Mouse (Mus musculus) small intestine, adult 2 months (tissue): ENCODE results near the gene Slco3a1. TPM values are rescaled to one million over a fixed set of nuclear protein-coding genes. Genes with fewer than 3 reads are reported as not detected.

Experiments used
- H3K27ac ChIP-seq: fragments of 200-500 bp; 2 replicates; pipeline ENCODE4 v1.5.1; 2012; ENCODE audit warnings: low read depth, low read length, control low read depth, inconsistent platforms; ENCODE audit not compliant: insufficient read depth
- H3K27me3 ChIP-seq: fragments of 200-500 bp; 2 replicates; pipeline ENCODE4 v1.6.1; 2012; ENCODE audit warnings: mild to moderate bottlenecking, moderate library complexity, low read length, inconsistent platforms; ENCODE audit not compliant: control insufficient read depth, insufficient read depth
- H3K36me3 ChIP-seq: fragments of 200-500 bp; 2 replicates; pipeline ENCODE4 v1.6.1; 2012; ENCODE audit warnings: mild to moderate bottlenecking, low read length, control low read depth, inconsistent platforms; ENCODE audit not compliant: control insufficient read depth, insufficient read depth
- H3K4me1 ChIP-seq: fragments of 200-500 bp; 2 replicates; pipeline ENCODE4 v1.6.1; 2012; ENCODE audit warnings: low read length, inconsistent platforms, mixed read lengths; ENCODE audit not compliant: control insufficient read depth, insufficient read depth, insufficient read length
- H3K4me3 ChIP-seq: fragments of 200-500 bp; 2 replicates; pipeline ENCODE4 v1.5.1; 2012; ENCODE audit warnings: low read depth, mild to moderate bottlenecking, control low read depth, inconsistent platforms, low read length, moderate library complexity
- CTCF ChIP-seq: fragments of 200-500 bp; IDR thresholded peaks from 2 replicates; pipeline ENCODE4 v1.5.1; 2012; ENCODE audit warnings: low read depth, mild to moderate bottlenecking, control low read depth, inconsistent platforms, low read length, moderate library complexity, mixed read lengths; ENCODE audit not compliant: insufficient replicate concordance, insufficient read length; ENCODE audit errors: extremely low read depth
- POLR2A ChIP-seq: fragments of 200-500 bp; IDR thresholded peaks from 2 replicates; pipeline ENCODE4 v1.6.1; 2012; ENCODE audit warnings: low read depth, mild to moderate bottlenecking, control low read depth, inconsistent platforms, low read length, moderate library complexity
- WGBS: fragments of 180-500 bp; shearing (Covaris S2); methylation state at CpG from one replicate; pipeline ENCODE4 v1.1.7; 2018; 5-methylcytosine and 5-hydroxymethylcytosine counted together
- polyA plus RNA-seq: library from polyadenylated mRNA; depleted of rRNA; stranded (reverse); fragments of >200 nt; gene quantifications from 2 replicates; pipeline ENCODE4 v1.2.3, GENCODE M21; 2012

The Slco3a1 gene
- polyA plus RNA-seq, 1 experiment: 15.3 TPM

- no peaks in the 10 kb centered on the region for H3K27me3 ChIP-seq
- no peaks in the 10 kb centered on the region for H3K4me1 ChIP-seq
- H3K27ac ChIP-seq: no peak overlapping the region
- WGBS: 56% methylated on average over 2 of the region's 2 CpGs
- TF ChIP-seq CTCF: no peak
- TF ChIP-seq POLR2A: no peak
- no peak overlapping the region for H3K4me3 ChIP-seq
- H3K36me3 ChIP-seq: no peaks in the 10 kb centered on the region
Observed at GRCm38 (mm10) chr7:74451047-74451446, 103.5 kb downstream of the Slco3a1 start.

DNA sequence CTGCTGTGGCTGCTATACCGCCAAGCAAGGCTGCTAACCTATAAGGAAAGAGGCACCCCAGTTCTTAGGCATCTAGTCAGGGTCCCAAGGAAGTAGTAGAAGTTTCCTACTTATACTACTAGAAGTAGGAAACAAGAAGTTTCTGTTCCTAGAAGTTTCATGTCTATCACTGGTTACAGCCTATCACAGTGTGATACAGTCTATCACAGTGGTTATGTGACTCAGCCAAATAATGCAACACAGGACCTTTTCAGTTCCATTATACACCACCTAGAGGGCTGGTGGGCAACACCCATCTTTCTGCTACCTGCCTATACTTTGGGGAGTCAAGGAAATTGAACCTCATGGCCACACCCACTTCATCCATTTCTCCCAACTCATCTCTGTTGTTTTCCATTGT, 104.8 kb downstream of the Slco3a1 start:
- WGBS: 90% methylated on average over 1 of the region's 1 CpGs
- H3K36me3 ChIP-seq: no peaks in the 10 kb centered on the region
- no peak overlapping the region for H3K27ac ChIP-seq
- no peaks in the 10 kb centered on the region for H3K4me1 ChIP-seq
- TF ChIP-seq POLR2A: no peak
- no peak for TF ChIP-seq CTCF
- no peak overlapping the region for H3K4me3 ChIP-seq
- H3K27me3 ChIP-seq: no peaks in the 10 kb centered on the region

- Histone ChIP-seq H3K4me3 (no peak overlapping the region), H3K27ac (no peak overlapping the region), H3K27me3 (no peaks in the 10 kb centered on the region), H3K4me1 (no peaks in the 10 kb centered on the region), H3K36me3 (no peaks in the 10 kb centered on the region)
- TF ChIP-seq POLR2A (no peak), CTCF (no peak)
- 50% methylated on average over 2 of the region's 2 CpGs for WGBS
Observed at GRCm38 (mm10) chr7:74447781-74448180, 106.8 kb downstream of the Slco3a1 start.

GRCm38 (mm10) chr7:74445148-74445547, 109.4 kb downstream of the Slco3a1 start:
- H3K27me3 ChIP-seq: no peaks in the 10 kb centered on the region
- no peak overlapping the region for H3K27ac ChIP-seq
- H3K4me1 ChIP-seq: peaks cover 3% of the 10 kb centered on the region; the same call in 1 of the 2 replicates
- 84% methylated on average over 5 of the region's 5 CpGs for WGBS
- no peak overlapping the region for H3K4me3 ChIP-seq
- H3K36me3 ChIP-seq: no peaks in the 10 kb centered on the region
- TF ChIP-seq CTCF: no peak

DNA sequence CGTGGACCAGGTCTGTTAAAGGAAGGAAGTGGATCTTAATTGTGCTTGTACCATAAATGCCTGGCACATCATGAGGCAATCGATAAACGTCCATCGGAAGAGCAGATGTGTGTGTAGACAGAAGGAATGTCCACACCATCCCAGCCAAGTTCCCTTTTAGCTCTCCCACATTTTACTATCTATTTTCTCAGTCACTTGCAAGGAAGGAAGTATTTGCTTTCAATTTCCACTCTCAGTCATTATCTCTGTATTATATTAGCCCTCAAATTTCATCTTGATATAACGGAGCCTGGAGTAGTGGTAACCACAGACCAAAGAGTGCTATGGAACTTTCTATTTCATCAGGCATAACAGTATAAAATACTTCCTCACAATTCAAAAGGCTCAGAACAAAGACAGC, 112.2 kb downstream of the Slco3a1 start:
- Histone ChIP-seq H3K27ac (no peak overlapping the region), H3K27me3 (no peaks in the 10 kb centered on the region), H3K4me3 (no peak overlapping the region), H3K36me3 (no peaks in the 10 kb centered on the region), H3K4me1 (peaks cover 3% of the 10 kb centered on the region; the same call in 1 of the 2 replicates)
- WGBS: 18% methylated on average over 5 of the region's 5 CpGs
- TF ChIP-seq CTCF: no peak
- TF ChIP-seq POLR2A: no peak

DNA sequence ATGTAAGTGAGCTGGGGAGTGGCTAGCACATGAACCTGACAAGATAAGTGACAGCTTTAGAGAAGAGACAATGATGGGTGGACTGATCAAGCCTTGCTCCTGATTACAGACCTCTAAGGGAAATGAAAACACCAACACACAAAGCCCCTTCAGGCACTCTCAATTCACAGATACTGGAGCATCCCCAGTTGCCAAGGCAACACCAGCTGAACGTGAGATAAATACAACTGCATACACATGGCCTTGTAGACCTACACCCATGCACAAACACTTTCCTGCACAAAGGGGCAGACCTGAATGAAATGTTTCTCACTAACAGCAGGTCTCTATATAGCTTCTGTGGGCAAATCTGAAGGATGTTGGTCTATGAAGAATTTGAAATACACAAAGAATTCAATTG, 117.0 kb downstream of the Slco3a1 start:
- no peak overlapping the region for H3K27ac ChIP-seq
- H3K4me1 ChIP-seq: peaks cover 3% of the 10 kb centered on the region; the same call in 1 of the 2 replicates
- TF ChIP-seq CTCF (no peak), POLR2A (no peak)
- H3K4me3 ChIP-seq: no peak overlapping the region
- 56% methylated on average over 1 of the region's 1 CpGs for WGBS
- H3K27me3 ChIP-seq: no peaks in the 10 kb centered on the region
- no peaks in the 10 kb centered on the region for H3K36me3 ChIP-seq

- Histone ChIP-seq H3K4me3 (no peak overlapping the region), H3K4me1 (no peaks in the 10 kb centered on the region), H3K36me3 (no peaks in the 10 kb centered on the region), H3K27me3 (no peaks in the 10 kb centered on the region), H3K27ac (no peak overlapping the region)
- TF ChIP-seq POLR2A: no peak
- no peak for TF ChIP-seq CTCF
- WGBS: 75% methylated on average over 2 of the region's 2 CpGs
Observed at GRCm38 (mm10) chr7:74436642-74437041, 117.9 kb downstream of the Slco3a1 start.

GRCm38 (mm10) chr7:74432950-74433349, 121.6 kb downstream of the Slco3a1 start:
- WGBS: 49% methylated on average over 2 of the region's 2 CpGs
- H3K4me3 ChIP-seq: no peak overlapping the region

More at GRCm38 (mm10) chr7:74432950-74433349, 121.6 kb downstream of the Slco3a1 start:
- Histone ChIP-seq H3K4me1 (no peaks in the 10 kb centered on the region), H3K27me3 (no peaks in the 10 kb centered on the region), H3K36me3 (no peaks in the 10 kb centered on the region), H3K27ac (no peak overlapping the region)
- TF ChIP-seq POLR2A (no peak), CTCF (no peak)
